Mouse (Mus musculus) mesoderm, embryonic 11.5 days (tissue): ENCODE measurements at regions not wholly inside any gene's neighbourhood (a gene's known extent, or its start where the extent isn't known, plus 50 kb on each side); places are given as distances from the start of the nearest gene placed in this dataset.

Experiments
- DNase-seq: peaks from one replicate; pipeline ENCODE4 v3.0.0-alpha.2; 2012; ENCODE audit warnings: low read depth, low spot score

GRCm38 (mm10) chr6:8831204-8831603, 52.9 kb upstream of the Ica1 start:
- peak; percentile 30 for DNase-seq

GRCm38 (mm10) chr6:8832924-8833323, 54.6 kb upstream of the Ica1 start:
- DNase-seq = no peak

GRCm38 (mm10) chr6:8853657-8854056, 75.4 kb upstream of the Ica1 start:
- DNase-seq = no peak

- no peak for DNase-seq
Observed at GRCm38 (mm10) chr6:8860581-8860980, 82.3 kb upstream of the Ica1 start.

- DNase-seq = no peak
Observed at GRCm38 (mm10) chr6:8863843-8864620, 84.2 kb upstream of the Nxph1 start.

GRCm38 (mm10) chr6:8877373-8878070, 70.7 kb upstream of the Nxph1 start:
- no peak for DNase-seq

- DNase-seq = no peak
Observed at GRCm38 (mm10) chr6:8893665-8894064, 54.6 kb upstream of the Nxph1 start.

- no peak for DNase-seq
Observed at GRCm38 (mm10) chr6:8896097-8896496, 52.1 kb upstream of the Nxph1 start.

- DNase-seq = no peak
Observed at GRCm38 (mm10) chr6:8896822-8897221, 51.4 kb upstream of the Nxph1 start.

GRCm38 (mm10) chr6:8897334-8897733, 50.9 kb upstream of the Nxph1 start:
- peak; percentile 51 for DNase-seq

GRCm38 (mm10) chr6:8898268-8898667, 50.0 kb upstream of the Nxph1 start:
- peak; percentile 14 for DNase-seq
